ENCODE assay signal across 30 mouse cellular contexts in the genomic region with DNA sequence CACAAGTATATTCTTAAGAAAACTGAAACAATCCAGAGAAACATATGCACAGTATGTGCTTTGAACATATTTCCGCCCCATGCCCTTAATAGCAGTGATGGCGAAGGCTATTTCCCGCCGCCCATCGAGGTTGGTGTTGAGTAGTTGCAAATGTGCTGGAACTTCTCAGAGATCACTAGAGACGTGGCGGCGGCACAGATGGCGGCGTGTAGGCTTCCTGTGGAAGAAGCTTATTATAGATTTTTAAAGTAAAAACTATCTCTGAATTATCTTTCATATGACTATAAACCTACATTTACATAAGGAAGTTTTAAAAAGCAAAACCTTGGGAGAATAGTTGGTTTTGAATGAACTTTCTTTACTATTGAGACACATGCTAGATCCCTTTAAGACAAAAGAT. TPM values are rescaled to one million over a fixed set of nuclear protein-coding genes. Genes with fewer than 3 reads are reported as not detected.
DNase-seq lines count a peak whose midpoint lies in the region; ATAC-seq lines count a peak whose summit lies in the region.
"Had no signal": no experiment of that assay in that cellular context is flagged by ENCODE, and none has a peak within 500 bp of the region (broad histone marks: within the 10 kb centered on the region; RNA-seq: fewer than 3 reads in every experiment).

No protein-coding gene starts in this region.

- no peak overlapping the region for H3K9ac ChIP-seq in neural tube, embryonic 15.5 days (replicated peaks)
- H3K9ac ChIP-seq: embryonic facial prominence, embryonic 12.5 days; heart, embryonic 13.5 days; hindbrain, embryonic 14.5 days; kidney, embryonic 15.5 days; limb, embryonic 12.5 days; liver, embryonic 15.5 days; lung, embryonic 14.5 days; neural tube, embryonic 13.5 days; stomach, embryonic 15.5 days had no signal

- H3K27me3 ChIP-seq in neural tube, embryonic 15.5 days (replicated peaks) = no peaks in the 10 kb centered on the region
- H3K27me3 ChIP-seq: embryonic facial prominence, embryonic 12.5 days; heart, embryonic 13.5 days; kidney, embryonic 15.5 days; limb, embryonic 12.5 days; liver, embryonic 15.5 days; neural tube, embryonic 13.5 days; stomach, embryonic 15.5 days had no signal

- no peak overlapping the region for H3K27ac ChIP-seq in neural tube, embryonic 15.5 days (replicated peaks)
- H3K27ac ChIP-seq: embryonic facial prominence, embryonic 12.5 days; heart, embryonic 13.5 days; hindbrain, embryonic 14.5 days; kidney, embryonic 15.5 days; limb, embryonic 12.5 days; liver, embryonic 15.5 days; neural tube, embryonic 13.5 days; stomach, embryonic 15.5 days had no signal

- ATAC-seq in neural tube, embryonic 15.5 days (ENCODE audit: low FRiP score) = no peak
- ATAC-seq: forebrain, embryonic 14.5 days; midbrain, embryonic 16.5 days had no signal

- no peak overlapping the region for H3K4me2 ChIP-seq in neural tube, embryonic 15.5 days
- H3K4me2 ChIP-seq: embryonic facial prominence, embryonic 12.5 days; heart, embryonic 13.5 days; hindbrain, embryonic 14.5 days; kidney, embryonic 15.5 days; limb, embryonic 12.5 days; liver, embryonic 15.5 days; lung, embryonic 14.5 days; midbrain, embryonic 11.5 days; neural tube, embryonic 13.5 days; stomach, embryonic 15.5 days had no signal

- 98% methylated on average over 10 of the region's 10 CpGs for WGBS in neural tube, embryonic 15.5 days

- no peaks in the 10 kb centered on the region for H3K4me1 ChIP-seq in neural tube, embryonic 15.5 days
- H3K4me1 ChIP-seq: embryonic facial prominence, embryonic 12.5 days; kidney, embryonic 15.5 days; limb, embryonic 12.5 days; neural tube, embryonic 13.5 days; stomach, embryonic 15.5 days had no signal

- DNase-seq in heart, adult 11 months = peak; percentile 13
- DNase-seq in heart, adult 18-20 months = no peak
- DNase-seq in left cerebral cortex, adult 18-20 months (ENCODE audit: low spot score in 2 of 2) = peak; percentile 47 to 50
- peak; percentile 32 to 46 for DNase-seq in right cerebral cortex, postnatal 10 days (ENCODE audit: low spot score in 2 of 2)
- DNase-seq in gastrocnemius, adult 18-20 months (ENCODE audit: low spot score) = no peak
- DNase-seq in kidney, adult 8-10 months = no peak
- DNase-seq: adrenal gland, adult 8-10 months; cerebellum, adult 11 months; cerebellum, adult 9-10 months; cerebellum, postnatal 36 days; embryo, embryonic 11 days; gastrocnemius, postnatal 36 days; heart, postnatal 10 days; kidney, adult 11 months; kidney, postnatal 25 days; lung, embryonic 14.5 days; thymus, postnatal 14 days had no signal

- H3K9me3 ChIP-seq in neural tube, embryonic 15.5 days (replicated peaks) = no peaks in the 10 kb centered on the region
- H3K9me3 ChIP-seq: embryonic facial prominence, embryonic 12.5 days; G1E; kidney, embryonic 15.5 days; liver, embryonic 15.5 days; neural tube, embryonic 13.5 days; stomach, embryonic 15.5 days had no signal

- no peak overlapping the region for H3K4me3 ChIP-seq in neural tube, embryonic 15.5 days (replicated peaks)
- H3K4me3 ChIP-seq: embryonic facial prominence, embryonic 12.5 days; heart, embryonic 13.5 days; kidney, embryonic 15.5 days; limb, embryonic 12.5 days; liver, embryonic 15.5 days; neural tube, embryonic 13.5 days; stomach, embryonic 15.5 days had no signal

- no peaks in the 10 kb centered on the region for H3K36me3 ChIP-seq in neural tube, embryonic 15.5 days
- H3K36me3 ChIP-seq: embryonic facial prominence, embryonic 12.5 days; G1E; heart, embryonic 13.5 days; kidney, embryonic 15.5 days; limb, embryonic 12.5 days; liver, embryonic 15.5 days; neural tube, embryonic 13.5 days; stomach, embryonic 15.5 days had no signal

RNA-seq across cellular contexts. Expression of a gene that starts 48.4 kb away (rescaled TPM):
- total RNA-seq in heart, adult 18-20 months (2021) = 10 to 100 TPM; 43.9 to 45.7 TPM
- total RNA-seq in left cerebral cortex, adult 18-20 months (2021) = 10 to 100 TPM; 53.7 to 57.0 TPM
- total RNA-seq in gastrocnemius, adult 18-20 months (2021) = 10 to 100 TPM; 30.1 to 31.3 TPM
- 97.0 and 117 TPM in 2 replicates for polyA plus RNA-seq in neural tube, embryonic 15.5 days (2015; fragmentation: Nextera tagmentation; extraction: Ambion mirVana)

Comparison
In these comparisons a context has a peak if more than half of its experiments do, and no peak if none do; other contexts are left out.
1. DNase-seq: peak in heart, adult 11 months (single experiment), left cerebral cortex, adult 18-20 months (2 of 2) and right cerebral cortex, postnatal 10 days (2 of 2); none in heart, adult 18-20 months (0 of 2), gastrocnemius, adult 18-20 months (single experiment) and kidney, adult 8-10 months (0 of 2).